Mouse (Mus musculus) MEL (cell line): ENCODE results near the gene Gmppa. TPM values are rescaled to one million over a fixed set of nuclear protein-coding genes. Genes with fewer than 3 reads are reported as not detected.

Experiments used
- DNase-seq: peaks from one replicate; pipeline ENCODE4 v3.0.0; 2011; ENCODE audit warnings: low read depth, low spot score
- H3K27ac ChIP-seq: 2 replicates; pipeline ENCODE4 v1.5.1; 2012; ENCODE audit warnings: low read depth, mild to moderate bottlenecking, control low read depth, low read length, moderate library complexity; ENCODE audit not compliant: control insufficient read depth
- H3K27me3 ChIP-seq, 2 experiments: fragments of 150-350 bp in 1 of 2; sonication (generic) in 1 of 2; 2 replicates each; pipeline ENCODE4 v1.6.1; 2012; ENCODE audit warnings: low read length in 2 of 2, mild to moderate bottlenecking in 2 of 2, improper control_type of control experiment in 1 of 2, moderate library complexity in 1 of 2; ENCODE audit not compliant: insufficient read depth in 2 of 2, control insufficient read depth in 1 of 2
- H3K36me3 ChIP-seq, 2 experiments: 2 replicates each; pipeline ENCODE4 v1.6.1; 2012 to 2014; ENCODE audit warnings: low read length in 2 of 2, improper control_type of control experiment in 1 of 2, inconsistent platforms in 1 of 2, mild to moderate bottlenecking in 1 of 2; ENCODE audit not compliant: insufficient read depth in 2 of 2, control insufficient read depth in 1 of 2
- H3K4me1 ChIP-seq, 2 experiments: fragments of 150-350 bp in 1 of 2; sonication (generic) in 1 of 2; 2 replicates each; pipeline ENCODE4 v1.6.1; 2012; ENCODE audit warnings: low read length in 2 of 2, improper control_type of control experiment in 1 of 2, mild to moderate bottlenecking in 1 of 2; ENCODE audit not compliant: insufficient read depth in 2 of 2, control insufficient read depth in 1 of 2
- H3K4me3 ChIP-seq, 2 experiments: fragments of 150-350 bp in 1 of 2; sonication (generic) in 1 of 2; 2 replicates each; pipeline ENCODE4 v1.5.1; 2012; ENCODE audit warnings: low read depth in 2 of 2, low read length in 2 of 2, mild to moderate bottlenecking in 2 of 2, moderate library complexity in 2 of 2, control low read depth in 1 of 2, improper control_type of control experiment in 1 of 2; ENCODE audit not compliant: control insufficient read depth in 1 of 2, insufficient read depth in 1 of 2
- H3K79me2 ChIP-seq: 2 replicates; pipeline ENCODE4 v1.6.1; 2012; ENCODE audit warnings: mild to moderate bottlenecking, low read length, moderate library complexity; ENCODE audit not compliant: control insufficient read depth, poor library complexity, insufficient read depth
- H3K9ac ChIP-seq: 2 replicates; pipeline ENCODE4 v1.6.1; 2012; ENCODE audit warnings: low read depth, mild to moderate bottlenecking, control low read depth, low read length, moderate library complexity; ENCODE audit not compliant: control insufficient read depth, poor library complexity, severe bottlenecking
- H3K9me3 ChIP-seq: fragments of 150-350 bp; sonication (generic); replicated peaks from 2 replicates; pipeline ENCODE4 v1.6.1; 2012; ENCODE audit warnings: mild to moderate bottlenecking, low read length, improper control_type of control experiment, moderate library complexity; ENCODE audit not compliant: insufficient read depth
- CHD1 ChIP-seq: IDR thresholded peaks from 2 replicates; pipeline ENCODE4 v1.6.1; 2012; ENCODE audit warnings: low read depth, mild to moderate bottlenecking, inconsistent platforms, low read length, improper control_type of control experiment
- E2F4 ChIP-seq: IDR thresholded peaks from 2 replicates; pipeline ENCODE4 v1.6.1; 2011; ENCODE audit warnings: low read depth, low read length, improper control_type of control experiment, borderline replicate concordance
- ETS1 ChIP-seq: IDR thresholded peaks from 2 replicates; pipeline ENCODE4 v1.6.1; 2012; ENCODE audit warnings: low read depth, mild to moderate bottlenecking, inconsistent platforms, low read length, improper control_type of control experiment, moderate library complexity
- GATA1 ChIP-seq: IDR thresholded peaks from 2 replicates; pipeline ENCODE4 v1.6.1; 2011; ENCODE audit warnings: low read depth, low read length, improper control_type of control experiment
- MYC ChIP-seq: IDR thresholded peaks from 2 replicates; pipeline ENCODE4 v1.6.1; 2011; ENCODE audit warnings: low read depth, mild to moderate bottlenecking, low read length, improper control_type of control experiment, moderate library complexity
- POLR2AphosphoS2 ChIP-seq: IDR thresholded peaks from 2 replicates; pipeline ENCODE4 v1.6.1; 2011; ENCODE audit warnings: low read length, improper control_type of control experiment
- RCOR1 ChIP-seq: IDR thresholded peaks from 2 replicates; pipeline ENCODE4 v1.6.1; 2012; ENCODE audit warnings: low read depth, mild to moderate bottlenecking, inconsistent platforms, low read length, improper control_type of control experiment
- SIN3A ChIP-seq: IDR thresholded peaks from 2 replicates; pipeline ENCODE4 v1.6.1; 2012; ENCODE audit warnings: low read length, improper control_type of control experiment, inconsistent platforms
- UBTF ChIP-seq: IDR thresholded peaks from 2 replicates; pipeline ENCODE4 v1.6.1; 2012; ENCODE audit warnings: low read depth, mild to moderate bottlenecking, inconsistent platforms, low read length, improper control_type of control experiment, moderate library complexity, borderline replicate concordance; ENCODE audit not compliant: insufficient read depth
- USF2 ChIP-seq, 2 experiments: IDR thresholded peaks; 2 replicates each; pipeline ENCODE4 v1.6.1; 2011 to 2012; ENCODE audit warnings: improper control_type of control experiment in 2 of 2, low read length in 2 of 2, borderline replicate concordance in 1 of 2, inconsistent platforms in 1 of 2, low read depth in 1 of 2, mild to moderate bottlenecking in 1 of 2; ENCODE audit not compliant: insufficient read depth in 1 of 2
- ZMIZ1 ChIP-seq: IDR thresholded peaks from 2 replicates; pipeline ENCODE4 v1.6.1; 2012; ENCODE audit warnings: low read depth, mild to moderate bottlenecking, inconsistent platforms, low read length, improper control_type of control experiment, moderate library complexity
- polyA plus RNA-seq, 2 experiments: library from polyadenylated mRNA; stranded (reverse) in 1 of 2; unstranded in 1 of 2; fragments of >175 nt in 1 of 2; fragments of >200 nt in 1 of 2; gene quantifications; 2 replicates each; pipeline versions ENCODE4 v1.2.1 to v1.2.4; 2012; ENCODE audit warnings: low replicate concordance in 2 of 2, low read depth in 1 of 2; ENCODE audit not compliant: insufficient read length in 2 of 2, insufficient read depth in 1 of 2, missing spikeins in 1 of 2
- total RNA-seq: library from RNA; depleted of rRNA; stranded (reverse); fragments of 300-350 nt; gene quantifications from 2 replicates; pipeline ENCODE4 v1.2.3, GENCODE M21; 2012

Gmppa gene
- total and polyA plus RNA-seq, 3 experiments = 65.0 to 145 TPM; not detected in 1

DNA sequence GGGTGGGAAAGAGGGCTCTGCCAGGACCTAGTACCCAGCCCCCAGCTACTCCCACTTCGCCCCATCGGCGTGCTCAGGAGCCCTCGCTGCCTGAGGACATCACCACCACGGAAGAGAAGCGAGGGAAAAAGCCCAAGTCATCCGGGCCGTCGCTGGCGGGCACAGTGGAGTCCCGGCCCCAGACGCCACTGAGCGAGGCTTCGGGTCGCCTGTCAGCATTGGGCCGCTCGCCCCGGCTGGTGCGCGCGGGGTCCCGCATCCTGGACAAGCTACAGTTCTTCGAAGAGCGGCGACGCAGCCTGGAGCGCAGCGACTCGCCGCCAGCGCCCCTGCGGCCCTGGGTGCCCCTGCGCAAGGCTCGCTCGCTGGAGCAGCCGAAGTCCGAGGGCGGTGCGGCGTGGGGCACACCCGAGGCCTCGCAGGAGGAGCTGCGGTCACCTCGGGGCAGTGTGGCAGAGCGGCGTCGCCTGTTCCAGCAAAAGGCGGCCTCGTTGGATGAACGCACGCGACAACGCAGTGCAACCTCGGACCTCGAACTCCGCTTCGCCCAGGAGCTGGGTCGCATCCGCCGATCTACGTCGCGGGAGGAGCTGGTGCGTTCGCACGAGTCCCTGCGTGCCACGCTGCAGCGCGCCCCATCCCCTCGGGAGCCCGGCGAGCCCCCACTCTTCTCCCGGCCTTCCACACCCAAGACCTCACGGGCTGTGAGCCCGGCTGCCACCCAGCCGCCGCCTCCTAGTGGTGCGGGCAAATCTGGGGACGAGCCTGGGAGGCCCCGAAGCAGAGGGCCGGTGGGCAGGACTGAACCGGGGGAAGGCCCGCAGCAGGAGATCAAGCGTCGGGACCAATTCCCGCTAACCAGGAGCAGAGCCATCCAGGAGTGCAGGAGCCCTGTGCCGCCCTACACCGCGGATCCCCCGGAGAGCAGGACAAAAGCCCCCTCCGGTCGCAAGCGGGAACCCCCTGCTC, 47.5 kb upstream of the Gmppa start:
- no peak for DNase-seq
- peaks cover 0 to 2% of the 10 kb centered on the region in 2 experiments; a peak in 1 of 4 replicates for H3K36me3 ChIP-seq
- no peaks in the 10 kb centered on the region for H3K27me3 ChIP-seq
- no peak overlapping the region for H3K4me3 ChIP-seq
- H3K4me1 ChIP-seq = peaks cover 0 to 8% of the 10 kb centered on the region in 2 experiments; a peak in 2 of 4 replicates
- TF ChIP-seq USF2 (IDR thresholded peaks at IDR 0.05; ENCODE audit: borderline replicate concordance in 1 of 2, insufficient read depth in 1 of 2, low read depth in 1 of 2, low read length in 2 of 2) = no peak
- TF ChIP-seq GATA1 = no peak
- no peak for TF ChIP-seq ZMIZ1
- no peak for TF ChIP-seq E2F4
- TF ChIP-seq CHD1 = no peak
- TF ChIP-seq RCOR1 = no peak
- TF ChIP-seq POLR2AphosphoS2 = no peak
- no peak for TF ChIP-seq UBTF
- no peak for TF ChIP-seq MYC
- no peak for TF ChIP-seq SIN3A
- H3K9me3 ChIP-seq = no peaks in the 10 kb centered on the region
- H3K9ac ChIP-seq = no peak overlapping the region
- no peak overlapping the region for H3K27ac ChIP-seq
- H3K79me2 ChIP-seq = no peaks in the 10 kb centered on the region

DNA sequence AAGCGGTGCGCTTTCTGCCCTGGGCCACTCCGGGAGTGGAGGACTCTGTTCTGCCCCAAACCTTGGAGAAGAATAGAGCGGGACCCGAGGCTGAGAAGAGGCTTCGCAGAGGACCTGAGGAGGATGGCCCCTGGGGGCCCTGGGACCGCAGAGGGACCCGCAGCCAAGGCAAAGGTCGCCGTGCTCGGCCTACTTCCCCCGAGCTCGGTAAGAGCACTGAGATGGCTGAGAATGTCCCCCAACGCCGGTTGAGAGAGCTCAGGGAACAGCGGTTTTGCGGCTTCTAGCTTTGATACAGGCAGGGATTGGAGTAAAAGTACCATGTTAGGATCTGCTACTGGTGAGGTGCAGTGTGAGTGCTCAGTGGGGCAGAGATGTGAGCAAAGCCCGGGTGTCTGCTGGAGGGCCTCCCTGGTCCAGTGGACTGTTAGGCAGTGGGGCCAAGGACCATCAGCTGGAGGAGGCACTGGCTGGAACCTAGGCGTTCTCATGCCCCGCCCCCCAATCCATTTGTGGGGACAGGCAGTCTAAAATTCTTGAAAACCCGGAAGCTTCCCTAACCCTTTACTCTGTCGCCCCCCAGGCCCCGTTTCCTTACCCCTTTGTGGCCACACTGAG, 46.7 kb upstream of the Gmppa start:
- Histone ChIP-seq H3K9me3 (no peaks in the 10 kb centered on the region), H3K27ac (no peak overlapping the region), H3K4me3 (no peak overlapping the region), H3K27me3 (no peaks in the 10 kb centered on the region), H3K4me1 (peaks cover 0 to 8% of the 10 kb centered on the region in 2 experiments; a peak in 2 of 4 replicates), H3K36me3 (peaks cover 0 to 2% of the 10 kb centered on the region in 2 experiments; a peak in 1 of 4 replicates), H3K9ac (no peak overlapping the region), H3K79me2 (no peaks in the 10 kb centered on the region)
- DNase-seq = no peak
- TF ChIP-seq ZMIZ1 = no peak

DNA sequence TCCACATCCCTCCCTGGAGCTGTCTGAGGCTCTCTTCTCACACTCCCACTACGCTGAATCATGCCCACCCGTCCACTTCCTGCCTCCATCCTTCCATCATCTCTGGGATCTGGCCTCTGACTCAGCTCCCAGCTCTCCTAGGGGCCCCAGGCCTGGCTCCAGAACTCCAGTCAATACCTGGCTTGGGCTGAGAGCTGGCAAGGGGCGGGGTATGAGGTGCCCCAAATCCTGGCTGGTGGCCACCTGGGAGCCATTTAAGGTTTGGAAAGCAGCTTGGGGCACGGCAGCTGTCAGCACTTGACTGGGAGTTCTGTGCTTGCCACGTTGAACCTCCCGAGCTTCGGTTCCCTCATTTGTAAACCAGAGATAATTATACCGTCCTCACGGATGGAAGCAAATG, 42.6 kb upstream of the Gmppa start:
- no peaks in the 10 kb centered on the region for H3K4me1 ChIP-seq
- no peaks in the 10 kb centered on the region for H3K9me3 ChIP-seq
- no peak overlapping the region for H3K27ac ChIP-seq
- H3K4me3 ChIP-seq = no peak overlapping the region
- no peak for DNase-seq
- no peaks in the 10 kb centered on the region for H3K36me3 ChIP-seq
- H3K9ac ChIP-seq = no peak overlapping the region
- H3K27me3 ChIP-seq = no peaks in the 10 kb centered on the region
- no peaks in the 10 kb centered on the region for H3K79me2 ChIP-seq
- no peak for TF ChIP-seq ETS1
- no peak for TF ChIP-seq POLR2AphosphoS2
- TF ChIP-seq SIN3A = no peak
- TF ChIP-seq CHD1 = no peak
